Mouse (Mus musculus) neural tube, embryonic 15.5 days (tissue): ENCODE results near the gene Zmynd12. TPM values are rescaled to one million over a fixed set of nuclear protein-coding genes. Genes with fewer than 3 reads are reported as not detected.

Experiments
- ATAC-seq: fragments of 200-750 bp; cut with Nextera tagmentation; 2 replicates; pipeline ENCODE4 v1.8.0; 2017; ENCODE audit warnings: mild to moderate bottlenecking, moderate TSS enrichment, moderate library complexity; ENCODE audit not compliant: low FRiP score
- H3K27ac ChIP-seq: fragments of 300-500 bp; sonication (generic); replicated peaks from 2 replicates; pipeline ENCODE4 v1.5.1; 2015; ENCODE audit warnings: mild to moderate bottlenecking, inconsistent platforms
- H3K27me3 ChIP-seq: fragments of 300-500 bp; sonication (generic); replicated peaks from 2 replicates; pipeline ENCODE4 v1.6.1; 2015; ENCODE audit warnings: inconsistent platforms
- H3K36me3 ChIP-seq: fragments of 300-500 bp; sonication (generic); 2 replicates; pipeline ENCODE4 v1.6.1; 2015; ENCODE audit warnings: inconsistent platforms
- H3K4me1 ChIP-seq: fragments of 300-500 bp; sonication (generic); 2 replicates; pipeline ENCODE4 v1.6.1; 2015; ENCODE audit warnings: inconsistent platforms
- H3K4me2 ChIP-seq: fragments of 300-500 bp; sonication (generic); 2 replicates; pipeline ENCODE4 v1.6.1; 2015; ENCODE audit warnings: inconsistent platforms, mild to moderate bottlenecking, moderate library complexity
- H3K4me3 ChIP-seq: fragments of 300-500 bp; sonication (generic); replicated peaks from 2 replicates; pipeline ENCODE4 v1.5.1; 2015; ENCODE audit warnings: mild to moderate bottlenecking, inconsistent platforms
- H3K9ac ChIP-seq: fragments of 300-500 bp; sonication (generic); replicated peaks from 2 replicates; pipeline ENCODE4 v1.6.1; 2015; ENCODE audit warnings: mild to moderate bottlenecking, inconsistent platforms
- H3K9me3 ChIP-seq: fragments of 300-500 bp; sonication (generic); replicated peaks from 2 replicates; pipeline ENCODE4 v1.6.1; 2016; ENCODE audit warnings: inconsistent platforms
- WGBS: fragments of 180-500 bp; shearing (Covaris S2); methylation state at CpG from one replicate; pipeline ENCODE4 v1.1.7; 2015; ENCODE audit warnings: mixed read lengths; 5-methylcytosine and 5-hydroxymethylcytosine counted together
- polyA plus RNA-seq: library from polyadenylated mRNA; unstranded; fragments of >200 nt; fragmentation: Nextera tagmentation; extraction: Ambion mirVana; gene quantifications from 2 replicates; pipeline ENCODE4 v1.2.1, GENCODE M21; 2015

Gene Zmynd12
- polyA plus RNA-seq, 1 experiment from 2014 or later = 0.44 TPM

DNA sequence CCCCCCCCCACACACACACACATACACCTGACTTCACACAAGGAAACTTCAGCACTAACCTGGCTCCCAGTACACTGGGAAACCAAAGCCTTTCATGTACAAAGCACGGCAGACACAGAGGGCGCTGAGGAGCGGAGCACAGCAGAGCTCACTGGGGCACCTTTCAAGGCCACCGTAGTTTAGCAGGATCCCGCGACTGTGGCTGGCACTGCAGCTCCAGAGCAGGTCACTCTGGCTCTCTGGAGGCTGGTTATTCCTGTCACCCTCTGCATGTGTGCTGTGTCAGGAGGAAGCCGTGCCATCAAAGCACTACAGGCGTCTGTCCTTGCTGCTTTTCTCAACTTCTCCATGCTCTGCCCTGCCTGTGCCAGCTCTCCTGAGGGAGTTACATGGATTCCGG, 60.4 kb downstream of the Zmynd12 start:
- H3K4me3 ChIP-seq = no peak overlapping the region
- H3K27ac ChIP-seq = no peak overlapping the region
- no peaks in the 10 kb centered on the region for H3K36me3 ChIP-seq
- no peak overlapping the region for H3K9ac ChIP-seq
- ATAC-seq = no peak
- H3K4me1 ChIP-seq = no peaks in the 10 kb centered on the region
- no peak overlapping the region for H3K4me2 ChIP-seq
- 63% methylated on average over 9 of the region's 9 CpGs for WGBS
- no peaks in the 10 kb centered on the region for H3K9me3 ChIP-seq
- no peaks in the 10 kb centered on the region for H3K27me3 ChIP-seq

- no peaks in the 10 kb centered on the region for H3K27me3 ChIP-seq
- H3K4me2 ChIP-seq = no peak overlapping the region
- H3K9ac ChIP-seq = no peak overlapping the region
- WGBS = 79% methylated on average over 7 of the region's 7 CpGs
- no peaks in the 10 kb centered on the region for H3K9me3 ChIP-seq
- no peak overlapping the region for H3K4me3 ChIP-seq
- H3K36me3 ChIP-seq = no peaks in the 10 kb centered on the region
- peaks cover 7% of the 10 kb centered on the region for H3K4me1 ChIP-seq
- no peak overlapping the region for H3K27ac ChIP-seq
- no peak for ATAC-seq
Measured at GRCm38 (mm10) chr4:119484882-119485281, 62.3 kb downstream of the Zmynd12 start.

DNA sequence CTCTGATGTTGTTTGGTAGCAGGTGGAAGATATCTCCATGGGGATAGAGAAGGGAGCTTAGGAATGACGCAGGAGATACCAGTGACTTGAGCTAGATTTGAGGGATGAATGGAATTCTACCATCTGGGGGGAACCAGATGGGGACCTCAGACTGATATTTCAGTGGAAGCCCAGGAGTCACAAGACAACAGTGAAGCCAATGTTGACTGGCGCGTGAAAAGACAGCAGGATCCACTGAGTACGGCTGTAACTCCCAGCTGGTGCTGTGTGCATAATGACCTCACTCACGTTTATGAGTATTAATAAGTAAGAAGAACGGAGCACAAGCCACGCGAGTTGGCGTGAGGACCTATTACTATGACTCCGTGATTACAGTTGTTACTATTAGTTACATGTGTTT, 67.1 kb downstream of the Zmynd12 start:
- 0 out of 2 replicates have a peak overlapping the region, but pooled peaks have one; percentile 5 for H3K4me2 ChIP-seq
- no peaks in the 10 kb centered on the region; the same call in 1 of the 2 replicates for H3K27me3 ChIP-seq
- H3K27ac ChIP-seq = no peak overlapping the region; the same call in 1 of the 2 replicates
- no peak overlapping the region for H3K4me3 ChIP-seq
- H3K9me3 ChIP-seq = no peaks in the 10 kb centered on the region
- peaks cover 22% of the 10 kb centered on the region for H3K4me1 ChIP-seq
- 50% methylated on average over 10 of the region's 10 CpGs for WGBS
- H3K36me3 ChIP-seq = no peaks in the 10 kb centered on the region
- no peak for ATAC-seq
- H3K9ac ChIP-seq = no peak overlapping the region

DNA sequence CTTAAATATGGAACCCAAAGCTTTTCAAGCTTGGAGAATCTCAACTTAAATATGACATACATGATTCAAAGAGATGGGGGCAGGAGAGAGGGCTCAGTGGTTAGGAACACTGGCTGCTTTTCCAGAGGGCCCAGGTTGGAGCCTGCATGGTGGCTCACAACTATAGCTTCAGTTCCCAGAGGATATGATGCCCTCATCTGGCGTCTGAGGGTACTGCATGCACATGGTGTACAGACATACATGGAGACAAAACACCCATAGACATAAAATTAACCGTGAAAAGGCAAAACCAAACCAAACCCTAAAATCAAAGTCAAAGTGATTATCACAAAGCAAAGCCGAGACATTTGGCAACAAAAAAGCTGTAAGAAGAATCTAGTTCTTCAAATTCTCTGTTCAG, 68.2 kb downstream of the Zmynd12 start:
- no peak overlapping the region for H3K27ac ChIP-seq
- peak overlapping the region; percentile 81 for H3K4me2 ChIP-seq
- H3K36me3 ChIP-seq = no peaks in the 10 kb centered on the region
- H3K27me3 ChIP-seq = peaks cover 1% of the 10 kb centered on the region; the same call in 1 of the 2 replicates
- 0 out of 2 replicates have a peak overlapping the region, but pooled peaks have one; percentile 67 for H3K4me3 ChIP-seq
- peaks cover 22% of the 10 kb centered on the region for H3K4me1 ChIP-seq
- no peak for ATAC-seq
- no peak overlapping the region for H3K9ac ChIP-seq
- no peaks in the 10 kb centered on the region for H3K9me3 ChIP-seq
- 81% methylated on average over 3 of the region's 3 CpGs for WGBS

DNA sequence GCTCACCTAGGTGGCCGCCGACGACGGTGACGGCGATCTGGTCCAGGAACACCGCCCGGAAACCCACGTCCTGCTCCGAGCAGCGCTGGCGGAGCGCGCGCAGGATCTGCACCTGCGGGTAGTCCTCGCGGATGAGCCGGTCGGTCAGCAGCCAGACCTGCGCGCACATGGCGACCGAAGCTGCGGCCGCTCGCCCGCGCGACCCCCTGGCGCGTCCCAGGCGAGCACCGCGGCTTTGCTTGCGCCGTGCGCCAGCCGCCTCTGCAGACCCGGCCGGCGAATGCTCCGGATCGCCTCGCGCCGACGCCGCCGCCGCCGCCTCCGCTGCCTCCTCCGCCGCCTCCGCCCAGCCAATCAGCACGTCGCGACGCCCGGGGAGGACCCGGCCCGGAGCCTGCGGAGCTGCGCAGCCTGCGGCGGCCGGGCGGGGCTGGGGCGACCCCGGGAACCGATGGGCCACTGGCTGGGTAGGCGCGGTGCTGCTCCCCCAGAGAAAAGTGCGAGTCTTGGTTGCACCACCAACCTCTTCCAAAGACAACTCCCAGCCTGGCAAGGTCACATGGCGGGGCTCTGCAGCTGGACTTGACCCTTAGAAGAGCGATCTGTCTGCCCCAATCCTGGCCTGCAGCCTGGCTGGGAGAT, 69.8 kb downstream of the Zmynd12 start, which contains the start of gene Rimkla:
Rimkla (minus strand) TSS at position 338 of the 642 bp plus-strand sequence.
- H3K4me1 ChIP-seq = peaks cover 22% of the 10 kb centered on the region
- under 1% methylated on average over 55 of the region's 77 CpGs for WGBS
- peaks cover 6% of the 10 kb centered on the region; the same call in 1 of the 2 replicates for H3K27me3 ChIP-seq
- H3K27ac ChIP-seq = peak within 1 kb of the TSS; percentile 87
- peak; percentile 93 for ATAC-seq
- H3K36me3 ChIP-seq = no peaks in the 10 kb centered on the region
- H3K9ac ChIP-seq = peak within 1 kb of the TSS; percentile 72
- peak within 1 kb of the TSS; percentile 67 for H3K4me3 ChIP-seq
- H3K9me3 ChIP-seq = no peaks in the 10 kb centered on the region
- peak within 1 kb of the TSS; percentile 81 for H3K4me2 ChIP-seq

GRCm38 (mm10) chr4:119492933-119493327, 70.3 kb downstream of the Zmynd12 start:
- 30% methylated on average over 10 of the region's 10 CpGs for WGBS
- peak overlapping the region; percentile 81 for H3K4me2 ChIP-seq
- ATAC-seq = peak; percentile 50
- no peaks in the 10 kb centered on the region for H3K36me3 ChIP-seq
- peak overlapping the region; percentile 72 for H3K9ac ChIP-seq
- H3K4me1 ChIP-seq = peaks cover 22% of the 10 kb centered on the region
- H3K27me3 ChIP-seq = peaks cover 6% of the 10 kb centered on the region; the same call in 1 of the 2 replicates
- peak overlapping the region; percentile 87 for H3K27ac ChIP-seq
- no peaks in the 10 kb centered on the region for H3K9me3 ChIP-seq
- peak overlapping the region; percentile 67 for H3K4me3 ChIP-seq

GRCm38 (mm10) chr4:119498319-119498848, 75.8 kb downstream of the Zmynd12 start:
- Histone ChIP-seq H3K27me3 (peaks cover 10% of the 10 kb centered on the region; the same call in 1 of the 2 replicates), H3K9me3 (no peaks in the 10 kb centered on the region), H3K9ac (no peak overlapping the region), H3K27ac (no peak overlapping the region), H3K36me3 (no peaks in the 10 kb centered on the region), H3K4me2 (no peak overlapping the region), H3K4me3 (no peak overlapping the region), H3K4me1 (no peaks in the 10 kb centered on the region)
- ATAC-seq = no peak
- 50% methylated on average over 5 of the region's 5 CpGs for WGBS

- H3K4me1 ChIP-seq = no peaks in the 10 kb centered on the region
- no peak overlapping the region for H3K27ac ChIP-seq
- H3K4me2 ChIP-seq = no peak overlapping the region
- no peaks in the 10 kb centered on the region for H3K27me3 ChIP-seq
- 75% methylated on average over 2 of the region's 2 CpGs for WGBS
- no peak overlapping the region for H3K9ac ChIP-seq
- ATAC-seq = no peak
- H3K4me3 ChIP-seq = no peak overlapping the region
- no peaks in the 10 kb centered on the region for H3K9me3 ChIP-seq
- no peaks in the 10 kb centered on the region for H3K36me3 ChIP-seq
Measured at GRCm38 (mm10) chr4:119511591-119511990, 89.0 kb downstream of the Zmynd12 start.

DNA sequence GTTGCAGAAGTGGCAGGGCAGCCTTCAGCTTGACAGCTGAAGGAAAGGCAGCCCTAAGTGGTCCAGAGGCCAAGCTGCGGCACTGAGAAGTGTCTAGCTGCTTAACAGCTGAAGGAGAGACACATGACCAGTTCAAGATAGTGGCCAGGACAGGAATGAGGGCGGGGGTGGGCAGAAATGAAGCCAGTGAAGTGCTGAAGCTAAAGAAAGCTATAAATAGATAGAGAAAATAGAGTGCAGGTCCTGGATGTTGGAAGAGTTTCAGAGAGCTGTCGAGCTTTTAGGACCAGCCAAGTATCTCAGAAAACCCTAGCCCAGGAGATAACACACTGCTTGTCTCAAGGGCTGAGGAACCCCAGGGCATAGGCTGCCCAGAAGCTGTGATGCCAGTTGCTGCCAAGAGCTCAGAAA, 90.1 kb downstream of the Zmynd12 start:
- Histone ChIP-seq H3K27ac (no peak overlapping the region), H3K9ac (no peak overlapping the region), H3K4me2 (no peak overlapping the region), H3K4me1 (no peaks in the 10 kb centered on the region), H3K27me3 (no peaks in the 10 kb centered on the region), H3K9me3 (no peaks in the 10 kb centered on the region), H3K4me3 (no peak overlapping the region), H3K36me3 (no peaks in the 10 kb centered on the region)
- WGBS = 74% methylated on average over 3 of the region's 3 CpGs
- no peak for ATAC-seq

Other genes with a start within 250 kb of the Zmynd12 start
- gene Zfp691, start 248.6 kb upstream of the Zmynd12 start, polyA plus RNA-seq = 4.4 and 4.8 TPM in 2 replicates
- 0.79 and 1.2 TPM in 2 replicates for gene Ermap, start 232.8 kb upstream of the Zmynd12 start, polyA plus RNA-seq
- 198 and 242 TPM in 2 replicates for gene Svbp, start 227.5 kb upstream of the Zmynd12 start, polyA plus RNA-seq
- 0.29 and 0.54 TPM in 2 replicates for gene Tmem269, start 204.6 kb upstream of the Zmynd12 start, polyA plus RNA-seq
- gene AU022252, start 190.1 kb upstream of the Zmynd12 start, polyA plus RNA-seq = 26.0 and 29.2 TPM in 2 replicates
- gene P3h1, start 189.9 kb upstream of the Zmynd12 start, polyA plus RNA-seq = 14.1 and 14.9 TPM in 2 replicates
- gene Cldn19, start 167.4 kb upstream of the Zmynd12 start, polyA plus RNA-seq = 0.36 and 0.81 TPM in 2 replicates
- 815 and 871 TPM in 2 replicates for gene Ybx1, start 128.2 kb upstream of the Zmynd12 start, polyA plus RNA-seq
- 43.5 and 54.5 TPM in 2 replicates for gene Ppih, start 102.3 kb upstream of the Zmynd12 start, polyA plus RNA-seq
- 20.2 and 22.0 TPM in 2 replicates for gene Ccdc30, start 7.3 kb upstream of the Zmynd12 start, polyA plus RNA-seq
- 21.8 and 28.5 TPM in 2 replicates for gene Ppcs, start 394 bp upstream of the Zmynd12 start, polyA plus RNA-seq
- gene Rimkla, start 69.8 kb downstream of the Zmynd12 start, polyA plus RNA-seq = 26.6 and 29.9 TPM in 2 replicates
- gene Foxj3, start 114.2 kb downstream of the Zmynd12 start, polyA plus RNA-seq = 25.4 and 27.4 TPM in 2 replicates
- 9.6 and 12.1 TPM in 2 replicates for gene Frg2f1, start 116.7 kb downstream of the Zmynd12 start, polyA plus RNA-seq
- 14.7 TPM in 1 of 2 replicates, not detected in the other for gene Guca2a, start 214.9 kb downstream of the Zmynd12 start, polyA plus RNA-seq
- not detected in 2 replicates for gene Guca2b, start 236.1 kb downstream of the Zmynd12 start, polyA plus RNA-seq